Mouse (Mus musculus): ENCODE data around the gene Mycbpap.

DNA sequence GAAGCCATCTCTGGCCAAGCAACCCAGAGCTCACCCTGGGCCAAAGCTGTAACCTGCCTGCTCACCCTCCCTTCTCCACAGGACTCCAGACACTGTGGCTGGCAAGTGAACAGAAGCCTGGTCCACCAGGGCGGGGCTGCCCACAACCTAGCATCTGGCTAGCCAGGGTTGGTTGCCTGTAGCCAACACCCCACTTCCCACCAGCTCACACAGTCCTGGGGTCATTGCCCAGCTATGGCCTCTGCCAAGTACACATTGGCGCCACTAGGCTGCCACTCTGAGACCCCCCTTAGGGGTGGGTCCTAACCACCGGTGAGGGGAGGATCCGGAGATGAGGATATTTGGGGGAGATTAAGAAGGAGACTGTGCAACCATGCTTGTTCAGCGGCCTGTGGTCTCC lies 42.3 kb upstream of the Mycbpap start:
- TF ChIP-seq MYOG (IDR thresholded peaks at IDR 0.05; ENCODE audit: control insufficient read depth in 1 of 3, insufficient read depth in 1 of 3, insufficient read length in 2 of 3, low read depth in 2 of 3) (peak in 1 of 3 experiments; percentile 35), MYOD1 (IDR thresholded peaks at IDR 0.05; ENCODE audit: control insufficient read depth in 1 of 3, insufficient read length in 2 of 3, low read depth in 2 of 3) (peak in 1 of 3 experiments; percentile 30), POLR2A (IDR thresholded peaks at IDR 0.05; ENCODE audit: insufficient read length, low read depth) (no peak), TCF12 (IDR thresholded peaks at IDR 0.05; ENCODE audit: insufficient read depth, poor library complexity, severe bottlenecking) (no peak)
